Mouse (Mus musculus) left cerebral cortex, postnatal 36 days (tissue): Measurements from ENCODE around the gene Tgif1. TPM values are rescaled to one million over a fixed set of nuclear protein-coding genes. Genes with fewer than 3 reads are reported as not detected.
A peak's percentile ranks its signal among the peaks of the same experiment; 100 is the strongest.

Source experiments
- DNase-seq, 2 experiments: peaks; one replicate each; pipeline ENCODE4 v3.0.0; 2021 to 2022; ENCODE audit warnings: low spot score in 2 of 2, mixed read lengths in 1 of 2
- intact Hi-C: fragments of 180-260 bp; cut with DNase I; formaldehyde crosslinking; loops from one replicate; pipeline ENCODE4 v1.15.1; 2025
- total RNA-seq, 2 experiments: library from RNA; stranded (reverse); gene quantifications; 2 replicates each; pipeline ENCODE4 v1.2.3; 2021

Gene Tgif1
- total RNA-seq = 1 to 10 TPM in 1 of 2 experiments, under 1 TPM in 1; 0.99 to 1.2 TPM

DNA sequence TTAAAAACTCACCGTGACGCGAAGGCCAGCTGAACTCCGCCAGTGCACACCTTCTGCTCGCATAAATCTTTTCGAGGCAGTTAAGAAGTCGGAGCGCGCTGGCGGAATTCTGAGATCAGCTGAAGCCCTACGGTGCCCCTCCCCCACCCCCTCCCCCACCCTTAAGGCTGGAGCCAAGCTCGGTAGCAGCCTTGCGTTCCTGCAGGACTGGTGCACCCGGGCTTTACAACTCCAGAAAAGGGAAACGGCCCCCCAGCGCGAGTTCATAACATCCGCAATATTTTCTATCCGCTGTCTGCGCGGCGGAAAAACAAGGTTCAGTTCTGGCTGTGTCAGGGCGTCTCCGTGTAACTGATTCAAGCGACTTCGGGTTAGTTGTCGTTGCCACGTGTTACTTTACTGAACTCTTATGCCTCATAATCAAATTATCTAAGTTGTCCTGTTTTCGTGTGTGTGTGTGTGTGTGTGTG, at the start of gene Tgif1:
TSS of gene Tgif1 (minus strand) at position 111 of the 470 bp plus-strand sequence.
- DNase-seq = no peak
- intact Hi-C loops = no loop called here

DNA sequence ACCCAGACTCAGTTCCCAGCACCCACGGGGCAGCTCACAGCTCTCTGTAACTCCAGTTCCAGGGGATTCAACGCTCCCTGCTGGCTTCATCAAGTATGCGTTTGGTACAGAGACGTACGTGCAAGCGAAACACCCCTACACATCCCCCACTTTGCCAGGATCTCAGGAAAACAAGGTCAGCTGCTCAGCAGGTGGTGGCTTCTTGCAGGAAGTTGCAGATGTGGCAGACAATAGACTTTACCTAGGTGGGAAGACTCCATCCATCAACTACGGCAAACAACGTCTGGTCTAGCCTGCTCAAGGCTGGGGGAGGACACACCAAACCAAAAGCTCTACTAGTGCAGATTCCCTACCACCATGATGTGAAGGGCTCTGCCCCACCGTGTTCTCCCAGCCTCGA, 47.3 kb upstream of the Tgif1 start:
- no peak for DNase-seq
- intact Hi-C loops = no loop called here

DNA sequence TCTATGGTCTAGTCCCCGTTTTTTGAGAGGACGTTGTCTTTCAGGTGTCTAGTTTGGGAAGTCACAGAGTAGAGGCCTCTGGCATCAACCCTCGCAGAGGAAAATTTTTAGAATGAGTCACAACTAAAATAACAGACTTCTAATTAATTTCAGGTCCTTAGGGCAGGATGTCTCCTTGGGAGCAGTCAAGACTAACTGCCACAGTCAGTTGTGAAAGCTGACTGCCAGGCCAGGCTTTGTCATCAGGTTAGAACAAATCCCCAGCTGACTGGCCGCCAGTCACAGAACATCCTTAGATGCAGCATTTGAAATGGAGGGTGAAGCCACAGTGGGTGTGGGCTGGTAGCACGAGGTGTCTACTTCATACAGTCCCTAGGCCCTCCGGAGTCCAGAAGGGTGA, 46.3 kb upstream of the Tgif1 start:
- DNase-seq = no peak
- intact Hi-C loops = no loop called here

DNA sequence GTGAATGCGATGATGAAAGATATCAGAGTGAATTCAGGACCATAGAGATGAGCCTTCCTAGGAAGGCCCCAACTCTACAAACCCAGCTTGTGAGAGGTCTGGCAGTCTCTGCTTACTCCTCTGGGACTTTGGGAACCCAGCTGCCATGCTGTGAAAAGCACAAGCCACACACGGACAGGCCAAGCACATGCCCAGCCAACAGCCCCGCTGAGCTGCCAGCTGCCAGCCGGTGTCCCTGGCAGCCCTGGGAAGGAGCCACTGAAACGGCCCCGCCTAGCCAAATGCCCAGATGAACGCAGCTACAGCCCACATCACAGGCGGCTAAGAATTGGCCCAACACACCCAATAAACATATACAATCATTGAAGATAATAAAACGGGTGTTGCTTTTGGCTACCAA, 41.5 kb upstream of the Tgif1 start:
- no peak for DNase-seq
- intact Hi-C loops = no loop called here

DNA sequence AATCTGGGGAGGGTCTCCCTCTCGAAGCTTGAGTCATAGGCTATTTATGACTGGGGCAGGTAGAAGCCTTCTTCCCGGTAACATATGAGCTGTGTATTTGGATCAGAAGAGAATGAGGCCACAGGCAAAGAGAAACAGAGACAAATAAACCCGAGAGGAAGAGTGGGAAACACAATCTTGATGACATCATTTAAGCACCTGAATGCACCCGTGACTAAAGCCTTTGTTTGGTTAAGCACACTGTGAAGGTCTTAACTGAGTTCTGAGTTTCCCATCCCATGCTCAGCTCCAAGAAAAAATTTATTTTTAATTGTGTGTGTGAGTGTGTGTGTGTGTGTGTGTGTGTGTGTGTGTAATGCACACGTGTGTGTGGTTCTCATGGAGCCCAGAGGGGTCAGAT, 39.8 kb upstream of the Tgif1 start:
- intact Hi-C loops = no loop called here

DNA sequence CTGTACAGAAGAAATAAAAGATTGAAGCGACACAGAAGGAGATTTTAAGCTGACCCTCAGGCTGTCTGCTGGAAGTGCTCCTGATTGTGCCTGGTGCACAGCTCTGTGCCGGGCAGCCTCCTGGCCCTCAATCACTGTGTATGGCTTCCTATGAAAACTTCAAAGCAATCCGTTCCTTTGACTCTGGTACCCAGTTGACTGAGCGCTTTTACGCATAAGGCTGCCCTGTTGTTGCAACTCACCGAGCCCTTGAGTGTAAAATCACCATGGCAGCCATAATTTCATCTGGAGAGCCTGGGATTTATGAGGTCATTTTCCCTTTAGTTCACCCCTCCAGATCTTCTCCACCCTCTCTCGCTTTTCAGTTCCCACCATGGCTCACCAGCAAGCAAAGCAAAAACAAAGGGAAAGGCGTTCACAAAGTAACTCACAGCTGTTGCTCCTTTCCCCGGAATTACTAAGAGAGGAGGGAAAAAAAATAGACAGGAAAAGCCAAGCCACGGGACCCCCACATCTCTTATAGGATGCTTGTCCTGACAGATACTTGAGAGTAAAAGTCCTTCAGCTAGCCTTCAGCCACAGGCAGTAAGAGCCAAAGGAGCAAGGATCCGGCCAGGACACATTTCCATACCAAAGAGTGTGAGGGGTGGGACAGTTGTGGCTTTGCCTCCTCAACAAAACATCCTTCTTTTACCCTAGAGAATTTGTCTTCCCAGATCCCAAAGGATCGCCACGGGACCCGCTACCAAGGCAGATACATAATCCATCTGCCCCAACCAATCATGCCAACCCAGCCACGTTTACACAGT, 39.1 kb upstream of the Tgif1 start:
- intact Hi-C loops = no loop called here
- no peak for DNase-seq

More for the DNA sequence above, 39.8 kb upstream of the Tgif1 start:
- no peak for DNase-seq

DNA sequence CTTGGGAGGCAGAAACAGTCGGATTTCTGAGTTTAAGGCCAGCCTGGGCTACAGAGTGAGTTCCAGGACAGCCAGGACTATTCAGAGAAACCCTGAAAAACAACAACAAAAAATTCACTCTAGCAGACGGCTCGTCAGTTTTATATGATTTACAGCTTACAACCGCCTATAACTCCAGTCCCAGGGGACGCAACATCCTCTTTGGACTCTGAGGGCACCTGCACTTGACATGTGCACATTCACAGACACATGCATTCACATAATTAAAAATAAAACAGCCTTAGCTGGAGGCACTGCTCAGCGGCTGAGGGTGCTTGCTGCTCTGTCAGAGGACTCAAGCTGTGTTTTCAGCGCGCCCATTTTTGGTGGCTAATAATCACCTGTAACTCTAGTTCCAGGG, 37.2 kb upstream of the Tgif1 start:
- no peak for DNase-seq
- intact Hi-C loops = no loop called here

DNA sequence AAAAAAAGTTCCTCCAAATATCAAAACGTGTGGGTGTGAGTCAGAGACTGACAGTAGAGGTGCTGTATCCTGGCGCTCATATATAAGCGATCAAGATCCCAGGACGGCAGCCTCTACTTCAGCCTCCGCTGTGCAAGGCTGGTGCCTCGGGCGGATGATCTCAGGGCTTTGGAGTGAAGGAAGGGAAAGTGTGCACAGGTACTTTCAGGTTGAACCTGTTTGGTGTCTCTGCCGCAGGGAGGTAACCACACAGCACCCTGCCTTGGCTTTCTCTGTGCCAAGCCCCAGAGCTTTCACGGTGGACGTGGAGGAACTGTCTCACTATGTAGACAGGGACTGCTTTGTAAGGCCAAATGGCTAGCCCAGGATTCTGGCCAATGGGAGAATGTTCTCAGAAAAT, 35.3 kb upstream of the Tgif1 start:
- no peak for DNase-seq
- intact Hi-C loops = no loop called here

DNA sequence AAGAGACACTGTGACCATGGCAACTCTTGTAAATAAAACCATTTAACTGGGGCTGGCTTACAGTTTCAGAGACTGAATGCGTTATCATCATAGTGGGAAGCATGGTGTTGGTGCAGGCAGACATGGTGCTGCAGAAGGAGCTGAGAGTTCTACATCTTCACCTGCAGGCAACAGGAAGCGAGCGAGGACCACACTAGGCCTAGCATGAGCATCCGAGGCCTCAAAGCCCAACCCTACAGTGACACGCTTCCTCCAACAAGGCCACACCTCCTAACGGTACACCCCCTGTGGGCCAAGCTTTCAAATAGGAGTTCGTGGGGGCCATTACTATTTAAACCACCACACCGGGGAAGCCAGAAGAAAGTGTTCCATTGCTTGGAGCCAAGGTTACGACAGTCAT, 34.5 kb upstream of the Tgif1 start:
- intact Hi-C loops = no loop called here
- DNase-seq = no peak

DNA sequence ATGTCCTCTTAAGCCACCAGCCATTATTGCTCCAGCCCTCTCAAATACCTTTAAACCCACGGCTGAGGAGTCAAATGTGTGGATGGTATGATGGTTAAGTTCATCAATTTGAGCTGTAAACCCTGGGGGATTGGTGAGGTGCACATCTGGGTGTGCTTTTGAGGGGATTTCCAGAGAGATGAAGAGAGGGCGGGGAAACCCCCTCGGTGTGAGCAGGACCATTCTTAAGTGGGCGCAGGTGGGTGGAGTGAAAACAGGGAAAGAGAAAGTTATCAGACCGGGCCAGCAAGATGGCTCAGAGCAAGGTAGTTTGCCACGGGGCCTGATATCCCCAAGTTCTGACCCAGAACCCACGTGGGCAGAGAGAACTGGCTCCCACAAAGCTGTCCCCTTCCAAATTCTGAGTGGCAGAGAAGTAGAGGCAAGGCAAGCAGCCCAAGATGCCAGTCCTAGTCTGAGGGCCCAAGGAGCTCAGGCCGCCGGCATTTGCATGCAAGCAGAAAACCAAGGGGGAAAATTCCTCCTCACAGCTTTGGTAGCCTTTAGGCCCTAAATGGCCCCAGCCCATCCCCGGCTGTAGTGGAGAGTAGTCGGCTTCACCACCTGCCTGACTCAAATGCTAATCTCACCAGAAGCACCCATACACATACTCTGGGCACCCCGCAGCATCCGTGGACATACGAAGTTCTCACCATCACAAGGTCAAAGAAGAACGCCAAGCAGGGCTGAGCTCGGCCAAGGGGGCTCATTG, 33.5 kb upstream of the Tgif1 start:
- DNase-seq = no peak
- intact Hi-C loops = no loop called here

DNA sequence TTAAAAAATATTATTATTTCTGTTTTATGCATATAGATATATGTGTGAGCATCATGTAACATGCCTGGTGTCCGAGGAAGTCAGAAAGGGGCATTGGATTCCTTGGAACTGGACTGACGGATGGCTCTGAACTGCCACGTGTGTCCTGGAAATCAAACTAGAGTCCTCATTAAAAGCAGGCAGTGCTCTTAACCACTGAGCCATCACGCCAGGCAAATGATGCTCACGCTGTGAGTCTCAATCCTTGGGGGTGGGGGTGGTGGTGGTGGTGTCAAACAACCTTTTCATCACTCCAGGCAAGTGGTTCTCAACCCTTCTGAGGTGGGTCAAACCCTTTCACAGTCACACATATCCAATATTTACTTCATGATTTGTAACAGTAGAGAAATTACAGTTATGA, 32.5 kb upstream of the Tgif1 start:
- intact Hi-C loops = no loop called here
- no peak for DNase-seq

DNA sequence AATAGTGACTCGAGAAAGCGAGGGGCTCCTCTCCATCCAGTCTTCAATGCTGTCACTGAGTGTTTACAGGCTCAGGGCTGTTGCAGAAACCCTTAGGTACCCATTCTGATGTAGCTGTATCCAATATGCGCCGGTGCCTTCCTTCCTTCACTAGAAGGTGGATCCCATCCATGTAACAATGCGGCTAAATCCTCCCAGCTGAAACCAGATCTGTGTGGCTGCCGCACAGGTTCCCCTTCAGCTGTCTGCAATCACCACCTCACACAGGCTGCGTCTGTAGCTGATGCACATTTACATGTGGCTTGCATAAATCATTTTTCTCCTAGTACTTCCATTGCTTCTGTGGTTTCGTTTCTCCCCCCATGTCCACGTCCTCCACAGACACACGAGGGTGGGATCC, 28.6 kb upstream of the Tgif1 start:
- no peak for DNase-seq
- intact Hi-C loops = no loop called here

DNA sequence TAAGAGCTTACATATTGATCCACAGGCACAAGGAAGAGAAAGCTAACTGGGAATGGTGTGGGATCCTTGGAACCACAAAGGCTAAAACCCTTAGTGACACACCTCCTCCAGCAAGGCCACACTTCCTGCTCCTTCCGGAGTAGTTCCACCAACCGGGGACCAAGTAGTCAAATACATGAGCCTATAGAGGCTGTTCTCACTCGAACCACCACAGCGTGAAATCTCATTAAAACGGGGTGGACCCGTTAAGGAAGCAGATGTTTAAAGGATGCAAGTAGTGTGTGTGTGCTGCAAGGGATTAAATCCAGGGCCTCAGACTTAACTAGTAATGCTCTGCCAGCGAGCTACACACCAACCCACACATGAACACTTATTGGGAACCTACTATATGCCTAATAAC, 27.8 kb upstream of the Tgif1 start:
- no peak for DNase-seq
- intact Hi-C loops = no loop called here

DNA sequence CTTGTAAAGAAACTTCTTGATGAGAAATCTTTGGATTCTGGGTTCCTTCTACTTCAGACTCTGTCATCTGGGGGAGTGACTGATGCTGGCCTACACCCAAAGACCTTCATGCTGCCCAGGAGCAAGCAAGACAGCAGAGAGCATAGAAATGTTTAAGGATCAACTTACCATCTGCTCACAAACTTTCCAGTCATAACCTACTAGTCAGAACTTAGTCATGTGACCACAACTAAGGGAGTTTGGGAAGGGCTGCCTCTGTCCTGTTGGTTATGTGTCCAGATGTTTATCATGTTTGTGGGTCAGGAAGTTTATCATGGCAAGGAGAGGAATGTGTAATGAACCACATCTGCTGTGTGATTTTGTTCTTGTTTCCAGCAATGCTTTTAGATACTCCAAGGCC, 24.9 kb upstream of the Tgif1 start:
- no peak for DNase-seq
- intact Hi-C loops = no loop called here

DNA sequence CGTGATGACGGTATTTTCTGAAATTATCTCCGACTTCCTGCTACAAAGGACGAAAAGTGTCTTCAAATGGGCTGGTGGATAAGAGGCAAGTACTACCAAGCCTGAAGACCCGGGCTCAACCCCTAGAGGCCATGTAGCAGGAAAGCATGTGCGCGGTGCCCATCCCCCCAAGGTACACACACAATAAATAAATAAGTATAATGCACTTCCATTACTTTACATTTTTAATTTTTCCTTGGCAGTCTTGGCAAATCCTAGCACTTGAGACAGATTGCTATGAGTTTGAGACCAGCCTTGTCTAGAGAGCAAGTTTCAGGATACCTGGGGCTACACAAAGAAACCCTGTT, 20.4 kb upstream of the Tgif1 start:
- intact Hi-C loops = no loop called here
- no peak for DNase-seq

DNA sequence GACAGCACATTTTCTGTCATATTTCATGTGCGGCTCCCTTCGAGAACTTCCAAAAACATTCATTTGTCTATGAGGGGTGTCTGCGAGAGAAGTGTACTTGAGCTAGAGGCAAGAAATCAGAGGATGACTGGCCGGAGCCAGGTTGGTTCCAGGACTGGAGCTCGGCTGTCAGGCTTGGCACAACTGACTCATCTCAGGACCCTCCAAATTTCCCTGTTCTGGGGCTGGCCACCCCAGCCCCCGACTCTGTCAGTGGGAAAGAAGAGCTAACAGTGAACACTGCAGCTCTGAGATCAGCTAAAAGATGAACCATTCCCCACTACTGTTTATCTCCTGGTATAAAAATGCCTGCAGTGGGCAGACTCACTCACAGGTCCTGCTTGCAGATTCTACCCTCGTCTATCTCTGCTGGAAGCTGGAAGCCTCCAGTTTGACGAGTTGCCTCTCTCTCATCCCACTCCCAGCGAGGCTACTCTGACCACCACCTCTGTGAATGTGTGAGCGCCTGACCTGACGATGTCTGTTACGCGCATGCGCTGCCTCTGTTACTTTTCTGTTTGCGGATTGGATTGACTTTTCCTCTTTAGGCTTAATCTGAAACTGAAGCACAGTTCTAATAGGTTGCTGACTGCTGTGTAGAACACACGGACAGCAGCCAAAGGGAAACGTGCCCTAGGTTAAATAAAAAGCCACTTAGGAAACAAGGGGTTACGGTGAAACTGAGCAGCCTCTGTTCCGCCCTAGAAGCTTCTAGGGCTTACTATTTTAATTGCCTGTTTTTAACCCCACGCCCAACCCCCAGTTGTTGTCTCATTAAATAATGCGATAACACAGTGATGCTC, 19.8 kb upstream of the Tgif1 start:
- intact Hi-C loops = no loop called here
- DNase-seq = peak in 1 of 2 experiments; percentile 22

DNA sequence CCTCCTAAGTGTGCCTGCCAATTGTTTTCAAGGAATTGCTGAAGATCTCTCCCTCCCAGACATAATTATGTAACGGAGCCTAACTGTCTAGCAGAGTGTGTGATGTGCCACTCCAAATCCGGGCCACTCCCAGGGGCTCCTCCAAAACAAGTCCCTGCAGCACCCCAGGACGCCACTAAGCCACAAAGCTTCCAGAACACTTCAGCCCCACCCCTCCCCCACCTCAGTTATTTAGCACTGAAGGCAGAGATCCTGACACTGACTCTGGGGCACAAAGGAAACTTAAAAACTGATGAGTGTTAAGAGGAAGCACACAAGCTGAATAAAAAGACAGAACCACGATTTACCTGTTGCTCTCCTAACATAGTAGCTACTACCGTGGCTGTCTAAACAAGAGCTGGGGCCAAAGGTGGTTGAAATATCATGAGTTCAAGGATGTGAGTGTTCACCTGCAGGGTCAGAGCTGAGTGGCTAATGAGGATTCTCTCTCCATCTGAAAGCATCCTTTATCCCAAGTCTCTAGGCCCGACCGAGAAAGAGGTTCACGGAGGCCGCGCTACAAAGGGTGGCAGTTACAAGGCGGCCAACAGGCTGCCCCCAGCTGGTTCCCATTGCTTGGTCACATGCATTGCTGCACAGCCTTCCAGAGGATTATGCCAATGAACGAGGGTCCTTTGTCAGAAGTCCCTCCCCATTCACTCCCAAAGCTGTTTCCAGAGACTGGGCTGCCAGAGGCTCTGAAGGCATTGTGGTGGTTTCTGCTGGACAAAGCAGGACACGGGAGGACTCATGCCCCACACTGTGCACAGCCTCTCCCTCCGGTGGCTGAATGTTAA, 19.0 kb upstream of the Tgif1 start:
- intact Hi-C loops = no loop called here
- no peak for DNase-seq

DNA sequence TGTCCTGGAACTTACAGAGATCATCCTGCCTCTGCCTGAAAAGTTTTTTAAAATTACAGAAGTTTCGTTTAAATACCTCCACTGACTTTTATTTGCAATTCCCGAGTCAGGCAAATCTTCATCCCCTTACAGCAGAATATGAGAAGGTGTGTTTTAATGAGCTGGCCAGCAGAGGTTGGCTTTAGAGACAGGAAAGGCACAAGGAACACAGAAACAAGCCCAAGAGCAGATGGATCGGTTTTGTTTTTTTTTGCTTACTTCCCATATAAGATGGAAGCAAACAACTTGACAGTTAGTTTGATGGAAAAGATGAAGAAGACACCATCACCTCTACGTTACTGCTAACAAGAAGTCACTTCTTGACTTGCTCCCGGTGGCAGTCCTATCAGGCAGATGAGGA, 18.3 kb upstream of the Tgif1 start:
- DNase-seq = no peak
- intact Hi-C loops = no loop called here

DNA sequence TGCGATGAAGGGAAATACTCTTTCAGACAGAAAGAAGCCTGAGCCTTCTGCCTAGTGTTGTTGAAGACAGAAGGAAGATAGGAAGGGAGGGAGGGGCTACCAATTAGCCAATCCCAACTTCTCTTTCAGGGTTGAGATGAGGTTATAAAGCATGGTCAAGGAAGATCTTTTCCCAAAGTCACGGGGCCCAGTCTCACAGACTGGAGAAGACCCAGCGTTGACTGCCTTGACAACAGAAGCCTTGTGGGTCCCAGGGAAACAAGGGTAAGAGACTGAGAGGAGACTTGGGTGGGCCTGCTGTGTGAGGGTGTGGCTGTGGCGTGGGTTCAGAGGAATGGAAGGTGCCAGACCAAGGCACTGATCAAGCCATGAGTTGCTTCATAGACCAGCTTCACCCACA, 17.2 kb upstream of the Tgif1 start:
- intact Hi-C loops = no loop called here
- DNase-seq = no peak
